Comparison of ENCODE assay signal across 9 mouse cellular contexts in the genomic region with DNA sequence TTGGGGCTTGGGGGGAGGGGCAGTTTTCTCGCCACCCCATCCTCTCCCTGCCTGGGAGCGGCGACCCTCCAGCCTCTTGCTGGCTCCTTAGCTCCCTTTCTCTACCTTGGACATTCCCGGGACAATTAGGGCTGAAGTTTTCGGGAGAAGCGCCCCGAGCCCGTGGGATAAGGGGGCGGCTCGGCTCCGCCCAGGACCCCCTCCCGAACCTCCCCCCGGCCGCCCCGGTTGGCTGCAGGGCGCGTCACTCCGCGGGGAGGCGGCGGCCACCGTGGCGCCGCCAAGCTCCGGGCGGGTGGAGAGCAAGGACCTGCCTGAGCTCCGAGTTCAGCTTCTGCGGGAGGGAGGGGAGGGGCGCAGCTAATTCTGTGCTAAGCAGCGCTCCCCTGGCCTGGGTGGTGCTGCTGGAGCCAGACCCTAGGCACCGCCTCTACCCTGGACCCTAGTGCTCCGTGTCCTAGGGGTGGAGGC. TPM values are rescaled to one million over a fixed set of nuclear protein-coding genes. Genes with fewer than 3 reads are reported as not detected.
DNase-seq lines count a peak whose midpoint lies in the region; ATAC-seq and TF ChIP-seq lines count a peak whose summit lies in the region.
"Had no signal": no experiment of that assay in that cellular context is flagged by ENCODE, and none has a peak within 500 bp of the region (broad histone marks: within the 10 kb centered on the region; RNA-seq: fewer than 3 reads in every experiment).

No protein-coding gene starts in this region.

- H3K4me1 ChIP-seq in heart, embryonic 12.5 days (replicated peaks): peaks cover 29% of the 10 kb centered on the region
- peaks cover 41% of the 10 kb centered on the region for H3K4me1 ChIP-seq in kidney, embryonic 15.5 days
- peaks cover 5% of the 10 kb centered on the region for H3K4me1 ChIP-seq in limb, embryonic 14.5 days (ENCODE audit: control insufficient read depth, insufficient read depth, low read length)

- peak overlapping the region; percentile 95 for H3K4me2 ChIP-seq in heart, embryonic 12.5 days
- peak overlapping the region; percentile 76 for H3K4me2 ChIP-seq in kidney, embryonic 15.5 days
- peak overlapping the region; percentile 79 for H3K4me2 ChIP-seq in limb, embryonic 14.5 days (replicated peaks; ENCODE audit: low read depth, low read length, severe bottlenecking)

- peak overlapping the region; percentile 91 for H3K27ac ChIP-seq in heart, embryonic 12.5 days (ENCODE audit: poor library complexity, severe bottlenecking)
- H3K27ac ChIP-seq in kidney, embryonic 15.5 days: peak overlapping the region; percentile 99
- H3K27ac ChIP-seq in limb, embryonic 14.5 days (replicated peaks; ENCODE audit: low read depth, low read length): peak overlapping the region; percentile 98

- peak overlapping the region; percentile 94 for H3K9ac ChIP-seq in heart, embryonic 12.5 days
- peak overlapping the region; percentile 90 for H3K9ac ChIP-seq in kidney, embryonic 15.5 days
- H3K9ac ChIP-seq in limb, embryonic 14.5 days (ENCODE audit: low read depth, low read length, severe bottlenecking): peak overlapping the region; percentile 97

- ATAC-seq in heart, embryonic 12.5 days (ENCODE audit: insufficient number of reproducible peaks, low FRiP score): peak; percentile 79
- peak; percentile 88 for ATAC-seq in kidney, embryonic 15.5 days (replicated peaks; ENCODE audit: low FRiP score)
- peak; percentile 79 for ATAC-seq in limb, embryonic 14.5 days (ENCODE audit: low FRiP score, low read depth)

- no peaks in the 10 kb centered on the region for H3K9me3 ChIP-seq in heart, embryonic 12.5 days (replicated peaks)
- no peaks in the 10 kb centered on the region for H3K9me3 ChIP-seq in kidney, embryonic 15.5 days (replicated peaks)
- H3K9me3 ChIP-seq in limb, embryonic 14.5 days (ENCODE audit: control insufficient read depth, low read length): no peaks in the 10 kb centered on the region

- under 1% methylated on average over 32 of the region's 32 CpGs for WGBS in heart, embryonic 12.5 days
- under 1% methylated on average over 31 of the region's 32 CpGs for WGBS in kidney, embryonic 15.5 days
- 2% methylated on average over 17 of the region's 32 CpGs for WGBS in limb, embryonic 14.5 days

- peak overlapping the region; percentile 77 for H3K4me3 ChIP-seq in heart, embryonic 12.5 days
- H3K4me3 ChIP-seq in kidney, embryonic 15.5 days (replicated peaks): peak overlapping the region; percentile 75
- H3K4me3 ChIP-seq in limb, embryonic 14.5 days (replicated peaks; ENCODE audit: low read length): peak overlapping the region; percentile 68

- no peaks in the 10 kb centered on the region for H3K36me3 ChIP-seq in heart, embryonic 12.5 days
- H3K36me3 ChIP-seq in kidney, embryonic 15.5 days: no peaks in the 10 kb centered on the region
- no peaks in the 10 kb centered on the region for H3K36me3 ChIP-seq in limb, embryonic 14.5 days (ENCODE audit: control insufficient read depth, insufficient read depth, low read length)

- H3K27me3 ChIP-seq in heart, embryonic 12.5 days (replicated peaks): peaks cover 27% of the 10 kb centered on the region
- H3K27me3 ChIP-seq in kidney, embryonic 15.5 days: peaks cover 39% of the 10 kb centered on the region; the same call in 1 of the 2 replicates
- H3K27me3 ChIP-seq in limb, embryonic 14.5 days (ENCODE audit: control insufficient read depth, insufficient read depth, low read length): peaks cover 12% of the 10 kb centered on the region; the same call in 1 of the 2 replicates

- peak; percentile 44 for DNase-seq in adrenal gland, adult 2 months
- no peak for DNase-seq in adrenal gland, adult 18-20 months (ENCODE audit: low spot score in 2 of 2)
- peak; percentile 81 for DNase-seq in embryo, embryonic 10 days (ENCODE audit: low spot score)
- DNase-seq in limb, embryonic 14.5 days (ENCODE audit: low spot score): peak; percentile 68
- peak; percentile 44 for DNase-seq in ovary, postnatal 10 days (ENCODE audit: low spot score)
- no peak for DNase-seq in thymus, postnatal 0 days (ENCODE audit: low spot score)

- TF ChIP-seq POLR2A in limb, embryonic 14.5 days (IDR thresholded peaks at IDR 0.05; ENCODE audit: borderline replicate concordance, extremely low read depth, insufficient read depth, insufficient read length): 0 out of 2 replicates have a peak, but pooled peaks have one; percentile 13

RNA-seq across cellular contexts. Expression of gene Sall1, which starts 0.6 kb away (rescaled TPM):
- under 1 TPM in 1 of 2 experiments, not detected in 1; 0.17 TPM for total RNA-seq in adrenal gland, adult 2 months (2021)
- polyA plus RNA-seq in adrenal gland, adult 2 months (2012; rRNA removed): 0.02 TPM in 1 of 2 replicates, not detected in the other
- total RNA-seq in adrenal gland, adult 18-20 months (2021): under 1 TPM in 1 of 2 experiments, not detected in 1; 0.07 TPM
- polyA plus RNA-seq in heart, embryonic 12.5 days (2016; fragmentation: Nextera tagmentation; extraction: Ambion mirVana): 6.4 and 6.7 TPM in 2 replicates
- 42.4 TPM in 2 replicates for polyA plus RNA-seq in kidney, embryonic 15.5 days (2015; fragmentation: Nextera tagmentation; extraction: Ambion mirVana)
- 13.6 and 17.9 TPM in 2 replicates for polyA plus RNA-seq in limb, embryonic 14.5 days (2012; rRNA removed)
- polyA plus RNA-seq in limb, embryonic 14.5 days (2014; fragmentation: Nextera tagmentation; extraction: Ambion mirVana): 8.4 and 11.2 TPM in 2 replicates
- polyA plus RNA-seq in thymus, postnatal 0 days (2015; fragmentation: Nextera tagmentation; extraction: Ambion mirVana): 0.03 TPM in 1 of 2 replicates, not detected in the other
- total RNA-seq: common myeloid progenitor, adult 5-6 weeks had no signal

Comparison
In these comparisons a context has a peak if more than half of its experiments do, and no peak if none do; other contexts are left out.
1. DNase-seq: peak in adrenal gland, adult 2 months (single experiment), embryo, embryonic 10 days (single experiment), limb, embryonic 14.5 days (single experiment) and ovary, postnatal 10 days (single experiment); none in adrenal gland, adult 18-20 months (0 of 2) and thymus, postnatal 0 days (single experiment).
2. Peak in every context shown above with its lines, with median percentiles within 50 percentile points of each other: ATAC-seq, H3K27ac ChIP-seq, H3K4me2 ChIP-seq, H3K4me3 ChIP-seq and H3K9ac ChIP-seq.